Mouse (Mus musculus) hindbrain, embryonic 14.5 days (tissue): ENCODE measurements around the gene Srgap3. TPM values are rescaled to one million over a fixed set of nuclear protein-coding genes. Genes with fewer than 3 reads are reported as not detected.

ENCODE experiments used
- ATAC-seq: fragments of 200-750 bp; cut with Nextera tagmentation; 2 replicates; pipeline ENCODE4 v1.8.0; 2017; ENCODE audit warnings: moderate number of reproducible peaks, mild to moderate bottlenecking, moderate TSS enrichment, moderate library complexity; ENCODE audit not compliant: low FRiP score
- DNase-seq: peaks from one replicate; pipeline ENCODE4 v3.0.0-alpha.2; 2015; ENCODE audit warnings: low spot score
- H3K27ac ChIP-seq: fragments of 300-500 bp; sonication (generic); 2 replicates; pipeline ENCODE4 v1.5.1; 2014; ENCODE audit warnings: mild to moderate bottlenecking, moderate library complexity
- H3K27me3 ChIP-seq: fragments of 300-500 bp; sonication (generic); 2 replicates; pipeline ENCODE4 v1.6.1; 2014; ENCODE audit warnings: mild to moderate bottlenecking, low read length, mixed read lengths; ENCODE audit not compliant: control insufficient read depth, insufficient read depth
- H3K36me3 ChIP-seq: fragments of 300-500 bp; sonication (generic); replicated peaks from 2 replicates; pipeline ENCODE4 v1.6.1; 2014; ENCODE audit not compliant: control insufficient read depth, insufficient read depth
- H3K4me1 ChIP-seq: fragments of 300-500 bp; sonication (generic); replicated peaks from 2 replicates; pipeline ENCODE4 v1.6.1; 2014; ENCODE audit warnings: antibody characterized with exemption, low read length, mixed read lengths; ENCODE audit not compliant: control insufficient read depth, insufficient read depth
- H3K4me2 ChIP-seq: fragments of 300-500 bp; sonication (generic); replicated peaks from 2 replicates; pipeline ENCODE4 v1.6.1; 2014; ENCODE audit warnings: mild to moderate bottlenecking, moderate library complexity
- H3K4me3 ChIP-seq: fragments of 300-500 bp; sonication (generic); replicated peaks from 2 replicates; pipeline ENCODE4 v1.5.1; 2014; ENCODE audit warnings: mild to moderate bottlenecking, low read length
- H3K9ac ChIP-seq: fragments of 300-500 bp; sonication (generic); 2 replicates; pipeline ENCODE4 v1.6.1; 2014
- H3K9me3 ChIP-seq: fragments of 300-500 bp; sonication (generic); 2 replicates; pipeline ENCODE4 v1.6.1; 2016; ENCODE audit warnings: low read length; ENCODE audit not compliant: control insufficient read depth
- WGBS: fragments of 180-500 bp; shearing (Covaris S2); extraction: QIAGEN DNeasy Blood & Tissue Kit; methylation state at CpG from one replicate; pipeline ENCODE4 v1.1.7; 2014; 5-methylcytosine and 5-hydroxymethylcytosine counted together
- polyA plus RNA-seq: library from polyadenylated mRNA; unstranded; fragments of >200 nt; fragmentation: Nextera tagmentation; extraction: Ambion mirVana; gene quantifications from 2 replicates; pipeline ENCODE4 v1.2.1, GENCODE M21; 2014

Srgap3 gene
- polyA plus RNA-seq, 1 experiment from 2014 or later = 50.7 TPM

GRCm38 (mm10) chr6:112823096-112823495 lies 124.0 kb downstream of the Srgap3 start:
- H3K9ac ChIP-seq = no peak overlapping the region
- no peaks in the 10 kb centered on the region for H3K27me3 ChIP-seq
- ATAC-seq (no peak), DNase-seq (no peak)
- WGBS = 87% methylated on average over 6 of the region's 6 CpGs
- H3K36me3 ChIP-seq = no peaks in the 10 kb centered on the region
- no peak overlapping the region for H3K4me3 ChIP-seq
- H3K9me3 ChIP-seq = no peaks in the 10 kb centered on the region
- H3K27ac ChIP-seq = peak overlapping the region; percentile 33; the same call in 1 of the 2 replicates
- no peak overlapping the region for H3K4me2 ChIP-seq
- H3K4me1 ChIP-seq = peaks cover 23% of the 10 kb centered on the region

- DNase-seq = no peak
- no peak overlapping the region for H3K4me3 ChIP-seq
- no peak overlapping the region for H3K4me2 ChIP-seq
- H3K27ac ChIP-seq = peak overlapping the region; percentile 60
- H3K9ac ChIP-seq = no peak overlapping the region
- 53% methylated on average over 8 of the region's 8 CpGs for WGBS
- H3K9me3 ChIP-seq = no peaks in the 10 kb centered on the region
- no peaks in the 10 kb centered on the region; the same call in 1 of the 2 replicates for H3K36me3 ChIP-seq
- H3K27me3 ChIP-seq = no peaks in the 10 kb centered on the region
- no peak for ATAC-seq
- H3K4me1 ChIP-seq = peaks cover 26% of the 10 kb centered on the region
These were observed 126.6 kb downstream of the Srgap3 start for GRCm38 (mm10) chr6:112820298-112820992.

GRCm38 (mm10) chr6:112818403-112818901 lies 128.6 kb downstream of the Srgap3 start:
- H3K9ac ChIP-seq = no peak overlapping the region
- no peak overlapping the region for H3K27ac ChIP-seq
- DNase-seq (no peak), ATAC-seq (no peak)
- H3K27me3 ChIP-seq = no peaks in the 10 kb centered on the region
- no peaks in the 10 kb centered on the region for H3K9me3 ChIP-seq
- whole genome bisulfite sequencing = 98% methylated on average over 7 of the region's 7 CpGs
- H3K36me3 ChIP-seq = no peaks in the 10 kb centered on the region; the same call in none of the 2 replicates
- peaks cover 37% of the 10 kb centered on the region for H3K4me1 ChIP-seq
- H3K4me2 ChIP-seq = no peak overlapping the region
- no peak overlapping the region for H3K4me3 ChIP-seq

GRCm38 (mm10) chr6:112815604-112816003 lies 131.5 kb downstream of the Srgap3 start:
- Histone ChIP-seq H3K4me1 (peaks cover 44% of the 10 kb centered on the region), H3K9ac (no peak overlapping the region), H3K4me2 (no peak overlapping the region), H3K9me3 (no peaks in the 10 kb centered on the region), H3K36me3 (no peaks in the 10 kb centered on the region; the same call in none of the 2 replicates), H3K4me3 (no peak overlapping the region), H3K27ac (no peak overlapping the region), H3K27me3 (no peaks in the 10 kb centered on the region)
- DNase-seq (no peak), ATAC-seq (no peak)
- 38% methylated on average over 6 of the region's 6 CpGs for WGBS

GRCm38 (mm10) chr6:112814525-112815086 lies 132.5 kb downstream of the Srgap3 start:
- WGBS = 19% methylated on average over 5 of the region's 5 CpGs
- peak overlapping the region; percentile 69 for H3K27ac ChIP-seq
- DNase-seq (no peak), ATAC-seq (no peak)
- no peaks in the 10 kb centered on the region for H3K9me3 ChIP-seq
- H3K4me1 ChIP-seq = peaks cover 44% of the 10 kb centered on the region
- H3K4me3 ChIP-seq = no peak overlapping the region
- H3K36me3 ChIP-seq = no peaks in the 10 kb centered on the region; the same call in none of the 2 replicates
- H3K27me3 ChIP-seq = no peaks in the 10 kb centered on the region
- H3K4me2 ChIP-seq = no peak overlapping the region
- H3K9ac ChIP-seq = no peak overlapping the region

- H3K4me1 ChIP-seq = peaks cover 60% of the 10 kb centered on the region
- no peak for DNase-seq
- H3K9ac ChIP-seq = no peak overlapping the region
- H3K4me2 ChIP-seq = no peak overlapping the region
- H3K9me3 ChIP-seq = no peaks in the 10 kb centered on the region
- 91% methylated on average over 7 of the region's 7 CpGs for WGBS
- no peak overlapping the region for H3K4me3 ChIP-seq
- no peak overlapping the region for H3K27ac ChIP-seq
- H3K27me3 ChIP-seq = no peaks in the 10 kb centered on the region
- no peak for ATAC-seq
- no peaks in the 10 kb centered on the region; the same call in none of the 2 replicates for H3K36me3 ChIP-seq
These were observed 134.2 kb downstream of the Srgap3 start for GRCm38 (mm10) chr6:112812884-112813283.

GRCm38 (mm10) chr6:112810521-112810830 lies 136.6 kb downstream of the Srgap3 start:
- H3K9me3 ChIP-seq = no peaks in the 10 kb centered on the region
- H3K4me1 ChIP-seq = peaks cover 59% of the 10 kb centered on the region
- DNase-seq (no peak), ATAC-seq (no peak)
- peak overlapping the region; percentile 92 for H3K27ac ChIP-seq
- WGBS = 47% methylated on average over 4 of the region's 4 CpGs
- H3K4me3 ChIP-seq = no peak overlapping the region
- H3K9ac ChIP-seq = peak overlapping the region; percentile 26
- no peaks in the 10 kb centered on the region for H3K27me3 ChIP-seq
- H3K4me2 ChIP-seq = peak overlapping the region; percentile 11; the same call in 1 of the 2 replicates
- H3K36me3 ChIP-seq = no peaks in the 10 kb centered on the region; the same call in none of the 2 replicates

- peak; percentile 77 for DNase-seq
- Histone ChIP-seq H3K9me3 (no peaks in the 10 kb centered on the region), H3K4me3 (no peak overlapping the region), H3K27me3 (no peaks in the 10 kb centered on the region), H3K27ac (peak overlapping the region; percentile 92), H3K4me1 (peaks cover 53% of the 10 kb centered on the region), H3K9ac (peak overlapping the region; percentile 26), H3K36me3 (no peaks in the 10 kb centered on the region; the same call in 1 of the 2 replicates), H3K4me2 (peak overlapping the region; percentile 11; the same call in 1 of the 2 replicates)
- 12% methylated on average over 15 of the region's 15 CpGs for WGBS
- ATAC-seq = peak; percentile 82
These were observed 137.2 kb downstream of the Srgap3 start for GRCm38 (mm10) chr6:112809658-112810520.

GRCm38 (mm10) chr6:112808738-112809137 lies 138.3 kb downstream of the Srgap3 start:
- Histone ChIP-seq H3K4me2 (no peak overlapping the region), H3K4me1 (peaks cover 47% of the 10 kb centered on the region), H3K9ac (no peak overlapping the region), H3K27me3 (no peaks in the 10 kb centered on the region), H3K27ac (peak overlapping the region; percentile 92), H3K9me3 (no peaks in the 10 kb centered on the region), H3K4me3 (no peak overlapping the region), H3K36me3 (no peaks in the 10 kb centered on the region)
- WGBS = 30% methylated on average over 9 of the region's 9 CpGs
- DNase-seq (no peak), ATAC-seq (no peak)
